16 mouse cellular contexts compared by ENCODE assay signal in the genomic region with DNA sequence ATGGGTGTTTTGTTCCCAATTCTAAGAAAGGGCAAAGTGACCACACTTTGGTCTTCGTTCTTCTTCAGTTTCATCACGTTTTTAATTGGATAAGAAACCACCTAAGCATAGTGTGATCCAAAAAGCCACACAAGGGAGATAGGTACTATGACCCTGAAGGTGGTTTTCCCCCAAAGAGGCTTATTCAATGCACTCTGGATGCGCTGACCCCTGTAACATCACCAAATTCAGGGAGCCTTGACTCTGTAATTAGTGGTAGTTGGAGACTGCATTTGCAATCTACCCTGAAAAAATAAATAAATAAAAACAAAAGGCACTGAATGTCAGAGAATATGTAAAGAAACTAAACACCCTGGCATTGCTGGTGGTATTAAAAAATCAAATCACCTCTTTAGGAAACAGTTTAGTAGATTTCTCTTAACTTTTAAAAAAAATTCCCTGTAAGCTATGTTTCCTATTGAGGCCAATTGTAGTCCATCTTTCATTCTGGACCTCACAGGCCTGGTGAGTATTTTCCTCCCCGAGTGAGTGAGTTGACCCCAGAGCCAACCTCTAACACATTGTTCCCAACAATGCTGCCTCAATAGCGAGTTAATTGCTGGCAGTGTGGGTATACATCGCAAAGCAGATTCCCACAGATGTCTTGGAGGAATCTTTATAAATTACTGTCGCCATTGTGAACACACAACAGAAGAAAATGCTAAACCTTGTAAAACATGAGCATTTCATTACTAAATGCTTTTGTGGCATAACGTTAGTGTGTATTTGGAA.
A peak's percentile ranks its signal among the peaks of the same experiment; 100 is the strongest.
DNase-seq lines count a peak whose midpoint lies in the region; ATAC-seq and TF ChIP-seq lines count a peak whose summit lies in the region.
"Had no signal": no experiment of that assay in that cellular context is flagged by ENCODE, and none has a peak within 500 bp of the region (broad histone marks: within the 10 kb centered on the region; RNA-seq: fewer than 3 reads in every experiment).

No protein-coding gene starts in this region.

- peak; percentile 27 for DNase-seq in midbrain, embryonic 14.5 days
- peak; percentile 52 for DNase-seq in forebrain, embryonic 14.5 days (ENCODE audit: low spot score)
- no peak for DNase-seq in hindbrain, postnatal 0 days (ENCODE audit: low spot score)
- no peak for DNase-seq in testis, postnatal 14 days (ENCODE audit: low spot score)
- DNase-seq in kidney, postnatal 25 days, result no peak
- DNase-seq: adrenal gland, postnatal 10 days; cerebellum, adult 2 months; gastrocnemius, adult 2 months; heart, adult 18-20 months; kidney, adult 9 months had no signal

- no peak for TF ChIP-seq CTCF in hindbrain, postnatal 0 days (IDR thresholded peaks at IDR 0.05; ENCODE audit: low read depth)

- no peak overlapping the region for H3K4me3 ChIP-seq in midbrain, embryonic 14.5 days (replicated peaks; ENCODE audit: low read depth, low read length)
- no peak overlapping the region for H3K4me3 ChIP-seq in midbrain, embryonic 16.5 days (ENCODE audit: low read depth, low read length)
- H3K4me3 ChIP-seq in forebrain, embryonic 14.5 days (ENCODE audit: low read depth, low read length), result no peak overlapping the region
- no peak overlapping the region for H3K4me3 ChIP-seq in hindbrain, postnatal 0 days (ENCODE audit: low read length)
- H3K4me3 ChIP-seq in kidney, embryonic 16.5 days (ENCODE audit: low read length), result no peak overlapping the region
- H3K4me3 ChIP-seq: gastrocnemius, adult 2 months; left cerebral cortex, adult 2 months; limb, embryonic 12.5 days; midbrain, embryonic 13.5 days had no signal

- WGBS in midbrain, embryonic 14.5 days, result 39% methylated on average over 8 of the region's 8 CpGs
- WGBS in midbrain, embryonic 16.5 days, result 36% methylated on average over 8 of the region's 8 CpGs
- 15% methylated on average over 8 of the region's 8 CpGs for WGBS in forebrain, embryonic 14.5 days
- 31% methylated on average over 8 of the region's 8 CpGs for WGBS in hindbrain, postnatal 0 days
- 58% methylated on average over 8 of the region's 8 CpGs for WGBS in kidney, embryonic 16.5 days

- no peaks in the 10 kb centered on the region for H3K36me3 ChIP-seq in midbrain, embryonic 14.5 days (ENCODE audit: control insufficient read depth, insufficient read depth, low read length)
- no peaks in the 10 kb centered on the region for H3K36me3 ChIP-seq in midbrain, embryonic 16.5 days (ENCODE audit: control insufficient read depth, insufficient read depth, low read length)
- H3K36me3 ChIP-seq in forebrain, embryonic 14.5 days (ENCODE audit: control insufficient read depth, insufficient read depth, low read length), result no peaks in the 10 kb centered on the region
- H3K36me3 ChIP-seq in hindbrain, postnatal 0 days (ENCODE audit: insufficient read depth, low read length), result no peaks in the 10 kb centered on the region
- H3K36me3 ChIP-seq in kidney, embryonic 16.5 days (ENCODE audit: insufficient read depth, low read length), result no peaks in the 10 kb centered on the region
- H3K36me3 ChIP-seq: limb, embryonic 12.5 days; midbrain, embryonic 13.5 days had no signal

- no peaks in the 10 kb centered on the region for H3K27me3 ChIP-seq in midbrain, embryonic 14.5 days (ENCODE audit: control insufficient read depth, insufficient read depth, low read length)
- no peaks in the 10 kb centered on the region for H3K27me3 ChIP-seq in midbrain, embryonic 16.5 days (ENCODE audit: control insufficient read depth, insufficient read depth, low read depth, low read length)
- no peaks in the 10 kb centered on the region for H3K27me3 ChIP-seq in forebrain, embryonic 14.5 days (replicated peaks; ENCODE audit: control insufficient read depth, insufficient read depth, low read length)
- no peaks in the 10 kb centered on the region for H3K27me3 ChIP-seq in hindbrain, postnatal 0 days (ENCODE audit: insufficient read depth, low read length)
- no peaks in the 10 kb centered on the region for H3K27me3 ChIP-seq in kidney, embryonic 16.5 days (ENCODE audit: insufficient read depth, low read length)
- H3K27me3 ChIP-seq: limb, embryonic 12.5 days; midbrain, embryonic 13.5 days had no signal

- H3K4me2 ChIP-seq in midbrain, embryonic 14.5 days (ENCODE audit: low read length), result no peak overlapping the region
- no peak overlapping the region for H3K4me2 ChIP-seq in midbrain, embryonic 16.5 days (ENCODE audit: low read length)
- no peak overlapping the region for H3K4me2 ChIP-seq in forebrain, embryonic 14.5 days (ENCODE audit: low read length)
- H3K4me2 ChIP-seq in hindbrain, postnatal 0 days (ENCODE audit: low read depth, low read length), result peak overlapping the region; percentile 10; the same call in 1 of the 2 replicates
- no peak overlapping the region for H3K4me2 ChIP-seq in kidney, embryonic 16.5 days (replicated peaks; ENCODE audit: low read depth, low read length)
- H3K4me2 ChIP-seq: limb, embryonic 12.5 days; midbrain, embryonic 13.5 days had no signal

- H3K9me3 ChIP-seq in midbrain, embryonic 14.5 days (ENCODE audit: control insufficient read depth, low read length), result no peaks in the 10 kb centered on the region
- H3K9me3 ChIP-seq in midbrain, embryonic 16.5 days (replicated peaks; ENCODE audit: control insufficient read depth, low read length, poor library complexity, severe bottlenecking), result no peaks in the 10 kb centered on the region
- no peaks in the 10 kb centered on the region for H3K9me3 ChIP-seq in forebrain, embryonic 14.5 days (replicated peaks; ENCODE audit: control insufficient read depth, low read length)
- H3K9me3 ChIP-seq in hindbrain, postnatal 0 days (ENCODE audit: low read length), result no peaks in the 10 kb centered on the region
- H3K9me3 ChIP-seq in kidney, embryonic 16.5 days (ENCODE audit: low read length), result no peaks in the 10 kb centered on the region
- H3K9me3 ChIP-seq: limb, embryonic 12.5 days; midbrain, embryonic 13.5 days had no signal

- H3K9ac ChIP-seq in midbrain, embryonic 14.5 days (replicated peaks; ENCODE audit: low read length), result no peak overlapping the region
- no peak overlapping the region for H3K9ac ChIP-seq in midbrain, embryonic 16.5 days (ENCODE audit: low read depth, low read length)
- no peak overlapping the region for H3K9ac ChIP-seq in forebrain, embryonic 14.5 days (ENCODE audit: low read length)
- H3K9ac ChIP-seq in hindbrain, postnatal 0 days (replicated peaks; ENCODE audit: low read length), result no peak overlapping the region
- H3K9ac ChIP-seq in kidney, embryonic 16.5 days (replicated peaks; ENCODE audit: low read length), result no peak overlapping the region
- H3K9ac ChIP-seq: limb, embryonic 12.5 days; liver, embryonic 14.5 days; midbrain, embryonic 13.5 days had no signal

- no peaks in the 10 kb centered on the region for H3K4me1 ChIP-seq in midbrain, embryonic 14.5 days (ENCODE audit: control insufficient read depth, insufficient read depth, low read length)
- no peaks in the 10 kb centered on the region for H3K4me1 ChIP-seq in midbrain, embryonic 16.5 days (ENCODE audit: control insufficient read depth, insufficient read depth, low read length)
- no peaks in the 10 kb centered on the region for H3K4me1 ChIP-seq in forebrain, embryonic 14.5 days (ENCODE audit: control insufficient read depth, insufficient read depth, low read length)
- no peaks in the 10 kb centered on the region for H3K4me1 ChIP-seq in hindbrain, postnatal 0 days (ENCODE audit: insufficient read depth, low read length)
- H3K4me1 ChIP-seq in kidney, embryonic 16.5 days (ENCODE audit: insufficient read depth, low read length), result no peaks in the 10 kb centered on the region
- H3K4me1 ChIP-seq: limb, embryonic 12.5 days had no signal

- ATAC-seq in midbrain, embryonic 14.5 days (ENCODE audit: low FRiP score, low TSS enrichment), result no peak
- no peak for ATAC-seq in midbrain, embryonic 16.5 days
- ATAC-seq in forebrain, embryonic 14.5 days, result peak; percentile 63; the same call in 1 of the 2 replicates
- ATAC-seq in hindbrain, postnatal 0 days, result no peak
- ATAC-seq in kidney, embryonic 16.5 days (ENCODE audit: low FRiP score, low TSS enrichment), result no peak
- ATAC-seq: midbrain, embryonic 13.5 days had no signal

- no peak overlapping the region for H3K27ac ChIP-seq in midbrain, embryonic 14.5 days (replicated peaks; ENCODE audit: low read depth, low read length)
- H3K27ac ChIP-seq in midbrain, embryonic 16.5 days (ENCODE audit: low read length), result no peak overlapping the region
- H3K27ac ChIP-seq in forebrain, embryonic 14.5 days (ENCODE audit: low read depth, low read length), result no peak overlapping the region; the same call in 1 of the 2 replicates
- no peak overlapping the region for H3K27ac ChIP-seq in hindbrain, postnatal 0 days
- no peak overlapping the region for H3K27ac ChIP-seq in kidney, embryonic 16.5 days (ENCODE audit: low read length)
- H3K27ac ChIP-seq: gastrocnemius, adult 2 months; left cerebral cortex, adult 2 months; limb, embryonic 12.5 days; liver, embryonic 14.5 days; midbrain, embryonic 13.5 days had no signal

Comparison
In these comparisons a context has a peak if more than half of its experiments do, and no peak if none do; other contexts are left out.
1. DNase-seq: peak in midbrain, embryonic 14.5 days (single experiment) and forebrain, embryonic 14.5 days (single experiment); none in hindbrain, postnatal 0 days (single experiment), testis, postnatal 14 days (single experiment) and kidney, postnatal 25 days (0 of 2).